Mouse (Mus musculus) myocyte (in vitro differentiated cells): Measurements from ENCODE around the gene Wdr5. TPM values are rescaled to one million over a fixed set of nuclear protein-coding genes. Genes with fewer than 3 reads are reported as not detected.

Source experiments
- H3K27me3 ChIP-seq: one replicate; pipeline ENCODE4 v1.6.1; 2011; ENCODE audit not compliant: control insufficient read depth, insufficient read depth, insufficient read length
- H3K36me3 ChIP-seq: one replicate; pipeline ENCODE4 v1.6.1; 2011; ENCODE audit not compliant: control insufficient read depth, insufficient read depth
- H3K4me2 ChIP-seq: one replicate; pipeline ENCODE4 v1.6.1; 2011; ENCODE audit warnings: low read depth, control low read depth
- H3K4me3 ChIP-seq: one replicate; pipeline ENCODE4 v1.5.1; 2011; ENCODE audit warnings: mild to moderate bottlenecking, control low read depth, moderate library complexity
- H3K79me2 ChIP-seq: one replicate; pipeline ENCODE4 v1.6.1; 2011; ENCODE audit not compliant: control insufficient read depth, insufficient read depth
- H3ac ChIP-seq: one replicate; pipeline ENCODE4 v1.6.1; 2011; ENCODE audit not compliant: control insufficient read depth, insufficient read length
- CEBPB ChIP-seq: IDR thresholded peaks from 2 replicates; pipeline ENCODE4 v1.6.1; 2011; ENCODE audit warnings: mild to moderate bottlenecking, moderate library complexity; ENCODE audit not compliant: poor library complexity, insufficient read depth, severe bottlenecking
- E2F4 ChIP-seq: IDR thresholded peaks from one replicate; pipeline ENCODE4 v1.6.1; 2011; ENCODE audit warnings: mild to moderate bottlenecking, control low read depth, moderate library complexity; ENCODE audit not compliant: insufficient read depth
- MAX ChIP-seq: IDR thresholded peaks from one replicate; pipeline ENCODE4 v1.6.1; 2011; ENCODE audit warnings: low read depth, mild to moderate bottlenecking, control low read depth
- MYOD1 ChIP-seq, 3 experiments: IDR thresholded peaks; one replicate each; pipeline ENCODE4 v1.6.1; 2011; ENCODE audit warnings: control low read depth in 2 of 3, low read depth in 2 of 3, mild to moderate bottlenecking in 2 of 3, moderate library complexity in 1 of 3; ENCODE audit not compliant: insufficient read length in 2 of 3, control insufficient read depth in 1 of 3
- MYOG ChIP-seq, 3 experiments: IDR thresholded peaks; one replicate each; pipeline ENCODE4 v1.6.1; 2011; ENCODE audit warnings: control low read depth in 2 of 3, low read depth in 2 of 3, mild to moderate bottlenecking in 2 of 3; ENCODE audit not compliant: insufficient read length in 2 of 3, control insufficient read depth in 1 of 3, insufficient read depth in 1 of 3
- POLR2A ChIP-seq: IDR thresholded peaks from one replicate; pipeline ENCODE4 v1.6.1; 2011; ENCODE audit warnings: low read depth, mild to moderate bottlenecking, control low read depth, moderate library complexity; ENCODE audit not compliant: insufficient read length
- POLR2AphosphoS2 ChIP-seq: IDR thresholded peaks from one replicate; pipeline ENCODE4 v1.6.1; 2011; ENCODE audit warnings: low read depth, control low read depth; ENCODE audit not compliant: insufficient read length
- REST ChIP-seq: IDR thresholded peaks from one replicate; pipeline ENCODE4 v1.6.1; 2011; ENCODE audit warnings: mild to moderate bottlenecking, control low read depth, moderate library complexity; ENCODE audit not compliant: insufficient read depth, insufficient read length
- SRF ChIP-seq: IDR thresholded peaks from one replicate; pipeline ENCODE4 v1.6.1; 2011; ENCODE audit warnings: low read depth; ENCODE audit not compliant: control insufficient read depth, insufficient read length
- TCF12 ChIP-seq: IDR thresholded peaks from one replicate; pipeline ENCODE4 v1.6.1; 2011; ENCODE audit warnings: mild to moderate bottlenecking, control low read depth; ENCODE audit not compliant: poor library complexity, insufficient read depth, severe bottlenecking
- TCF3 ChIP-seq: IDR thresholded peaks from one replicate; pipeline ENCODE4 v1.6.1; 2011; ENCODE audit warnings: low read depth, control low read depth; ENCODE audit not compliant: insufficient read length
- USF1 ChIP-seq: IDR thresholded peaks from one replicate; pipeline ENCODE4 v1.6.1; 2011; ENCODE audit warnings: low read depth, mild to moderate bottlenecking, control low read depth, moderate library complexity
- polyA plus RNA-seq: library from polyadenylated mRNA; unstranded; fragments of >200 nt; fragmentation: generic; extraction: Trizol; gene quantifications from one replicate; pipeline ENCODE4 v1.2.1, GENCODE M21; 2012; ENCODE audit warnings: missing spikeins

Wdr5 gene
- polyA plus RNA-seq, 1 experiment: 34.8 TPM

DNA sequence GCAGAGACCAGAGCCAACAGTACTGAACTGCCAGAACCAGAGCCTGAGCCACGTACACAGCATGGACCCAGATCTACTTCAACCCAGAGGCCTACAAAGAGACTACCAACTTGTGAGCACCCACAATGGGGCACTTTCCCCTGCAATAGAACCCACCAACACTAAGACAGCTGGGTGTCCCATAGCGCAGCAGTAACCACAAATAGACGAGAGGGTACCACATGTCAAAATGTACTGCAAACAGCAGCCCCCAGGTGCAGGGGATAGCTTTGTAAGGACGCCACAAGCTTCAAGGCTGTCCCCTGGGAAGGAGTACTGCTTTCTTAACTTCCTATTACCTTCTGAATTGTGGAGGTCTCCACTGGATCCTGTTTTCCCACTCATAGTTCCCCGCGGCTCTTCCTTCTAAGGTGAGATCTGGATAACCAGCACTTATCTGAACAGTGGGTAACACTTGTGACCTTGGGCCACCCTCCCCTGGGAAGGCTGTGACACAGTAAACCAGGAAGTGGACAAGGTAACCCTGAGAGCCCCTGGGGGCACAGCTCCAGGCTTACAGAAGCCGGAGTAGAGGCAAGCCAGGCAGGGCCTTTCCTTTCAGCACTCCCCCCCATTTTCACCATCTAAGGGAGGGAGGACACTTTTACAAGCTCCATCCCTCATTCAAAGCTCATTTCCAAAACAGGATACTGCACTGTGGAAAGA is 41.7 kb upstream of the Wdr5 start:
- H3K4me2 ChIP-seq: peak overlapping the region; percentile 96
- H3ac ChIP-seq: no peak overlapping the region
- no peaks in the 10 kb centered on the region for H3K27me3 ChIP-seq
- peak overlapping the region; percentile 63 for H3K4me3 ChIP-seq
- no peaks in the 10 kb centered on the region for H3K36me3 ChIP-seq
- TF ChIP-seq REST: no peak
- no peak for TF ChIP-seq MAX
- peak in 1 of 3 experiments; percentile 8 for TF ChIP-seq MYOD1 (IDR thresholded peaks at IDR 0.05; ENCODE audit: control insufficient read depth in 1 of 3, insufficient read length in 2 of 3, low read depth in 2 of 3)
- no peak for TF ChIP-seq USF1
- peaks cover 65% of the 10 kb centered on the region for H3K79me2 ChIP-seq

GRCm38 (mm10) chr2:27473911-27474310 is 41.0 kb upstream of the Wdr5 start:
- H3ac ChIP-seq: peak overlapping the region; percentile 86
- TF ChIP-seq MAX: no peak
- no peak for TF ChIP-seq TCF3
- TF ChIP-seq CEBPB: no peak
- no peak for TF ChIP-seq MYOD1 (IDR thresholded peaks at IDR 0.05; ENCODE audit: control insufficient read depth in 1 of 3, insufficient read length in 2 of 3, low read depth in 2 of 3)
- TF ChIP-seq MYOG (IDR thresholded peaks at IDR 0.05; ENCODE audit: control insufficient read depth in 1 of 3, insufficient read depth in 1 of 3, insufficient read length in 2 of 3, low read depth in 2 of 3): no peak
- TF ChIP-seq USF1: no peak
- TF ChIP-seq E2F4: no peak
- TF ChIP-seq POLR2A: no peak
- no peak for TF ChIP-seq POLR2AphosphoS2
- no peak for TF ChIP-seq SRF
- TF ChIP-seq REST: no peak
- no peak for TF ChIP-seq TCF12
- no peaks in the 10 kb centered on the region for H3K36me3 ChIP-seq
- H3K79me2 ChIP-seq: peaks cover 58% of the 10 kb centered on the region
- H3K27me3 ChIP-seq: no peaks in the 10 kb centered on the region
- peak overlapping the region; percentile 63 for H3K4me3 ChIP-seq
- peak overlapping the region; percentile 96 for H3K4me2 ChIP-seq

GRCm38 (mm10) chr2:27474621-27475484 is 40.1 kb upstream of the Wdr5 start:
- Histone ChIP-seq H3ac (peak overlapping the region; percentile 86), H3K4me2 (peak overlapping the region; percentile 96), H3K27me3 (no peaks in the 10 kb centered on the region), H3K4me3 (peak overlapping the region; percentile 63), H3K36me3 (no peaks in the 10 kb centered on the region), H3K79me2 (peaks cover 49% of the 10 kb centered on the region)
- TF ChIP-seq POLR2A: no peak
- peak in 1 of 3 experiments; percentile 4 for TF ChIP-seq MYOD1 (IDR thresholded peaks at IDR 0.05; ENCODE audit: control insufficient read depth in 1 of 3, insufficient read length in 2 of 3, low read depth in 2 of 3)
- TF ChIP-seq POLR2AphosphoS2: no peak

GRCm38 (mm10) chr2:27475495-27476302 is 39.3 kb upstream of the Wdr5 start:
- Histone ChIP-seq H3K27me3 (no peaks in the 10 kb centered on the region), H3K4me3 (peak overlapping the region; percentile 63), H3ac (peak overlapping the region; percentile 86), H3K4me2 (peak overlapping the region; percentile 93), H3K36me3 (no peaks in the 10 kb centered on the region), H3K79me2 (peaks cover 41% of the 10 kb centered on the region)
- TF ChIP-seq MYOD1 (IDR thresholded peaks at IDR 0.05; ENCODE audit: control insufficient read depth in 1 of 3, insufficient read length in 2 of 3, low read depth in 2 of 3) (no peak), POLR2A (peak; percentile 91), TCF3 (no peak), USF1 (no peak), SRF (peak; percentile 40), TCF12 (no peak), POLR2AphosphoS2 (peak; percentile 67), MYOG (IDR thresholded peaks at IDR 0.05; ENCODE audit: control insufficient read depth in 1 of 3, insufficient read depth in 1 of 3, insufficient read length in 2 of 3, low read depth in 2 of 3) (no peak), E2F4 (no peak), MAX (no peak), REST (no peak), CEBPB (no peak)
